Mouse (Mus musculus): ENCODE results near the gene Cfap54. TPM values are rescaled to one million over a fixed set of nuclear protein-coding genes. Genes with fewer than 3 reads are reported as not detected.

Gene Cfap54
- total RNA-seq, 1 experiment from 2014 or later = 6.5 TPM

GRCm38 (mm10) chr10:92728723-92729122, 352.7 kb downstream of the Cfap54 start:
- DNase-seq = no peak

Other genes with a start within 250 kb of the Cfap54 start
- 21.7 and 27.6 TPM in 2 replicates for gene Cdk17, start 79.3 kb upstream of the Cfap54 start, total RNA-seq (2021)
- gene Elk3, start 229.5 kb upstream of the Cfap54 start, total RNA-seq (2021) = 37.7 and 47.1 TPM in 2 replicates

Measured in adrenal gland, postnatal 25 days (tissue).